Mouse (Mus musculus): Measurements from ENCODE around the gene Optn. TPM values are rescaled to one million over a fixed set of nuclear protein-coding genes. Genes with fewer than 3 reads are reported as not detected.

Gene Optn
- polyA plus RNA-seq (2014; fragmentation: Nextera tagmentation; extraction: Ambion mirVana): 4.3 and 5.2 TPM in 2 replicates

DNA sequence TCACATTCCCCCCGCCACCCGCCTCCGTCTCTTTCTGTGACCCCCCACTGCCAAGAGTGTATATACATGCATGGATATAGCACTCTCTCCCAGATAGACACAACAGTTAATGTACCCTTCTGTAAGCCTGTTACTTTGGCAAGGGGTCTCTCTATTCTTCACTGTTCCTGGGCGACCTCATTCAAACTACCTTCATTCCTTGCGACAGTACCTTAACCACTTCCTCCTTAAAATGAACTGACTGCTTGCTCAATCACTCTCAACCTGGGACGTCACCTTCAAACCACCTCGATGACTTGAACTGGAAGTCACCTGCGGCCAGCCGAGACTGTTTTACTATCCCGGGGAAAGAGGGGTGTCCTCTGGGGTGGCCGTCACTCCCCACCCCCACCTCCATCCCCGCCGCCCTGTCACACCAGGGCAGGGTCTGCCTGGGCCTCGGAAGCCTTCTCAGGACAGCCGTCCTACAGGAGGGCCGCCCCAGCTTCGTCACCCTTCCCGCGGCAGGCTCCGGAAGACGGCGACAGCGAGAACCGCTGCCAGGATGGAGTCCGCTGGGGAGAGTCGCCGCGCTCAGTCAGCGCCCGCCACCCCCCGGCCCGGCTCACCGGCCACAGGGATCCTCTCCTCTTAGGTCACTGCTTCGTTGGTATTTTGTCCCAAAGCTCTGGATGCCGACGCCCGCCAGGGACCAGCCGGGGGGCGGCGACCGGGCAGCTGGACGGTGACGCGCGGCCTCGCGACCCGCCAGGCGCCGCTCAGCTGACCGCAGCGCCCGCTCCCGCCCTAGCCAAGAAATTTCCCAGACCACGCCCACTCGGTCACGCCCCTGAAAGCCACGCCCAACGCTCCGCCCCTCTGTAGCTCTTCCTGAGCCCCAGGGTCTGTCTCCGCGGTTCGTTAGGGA is at the start of gene Optn:
TSS of gene Optn (minus strand) at position 753 of the 907 bp plus-strand sequence.
- H3K9me3 ChIP-seq (ENCODE audit: control insufficient read depth, low read length): no peaks in the 10 kb centered on the region
- H3K27ac ChIP-seq (ENCODE audit: low read depth, low read length): no peak within 1 kb of the TSS
- peak within 1 kb of the TSS; percentile 56 for H3K9ac ChIP-seq (ENCODE audit: low read length)
- WGBS: 2% methylated on average over 60 of the region's 63 CpGs
- DNase-seq (ENCODE audit: low spot score, missing footprints) (peak; percentile 100), ATAC-seq (ENCODE audit: low FRiP score) (peak; percentile 96)
- H3K4me1 ChIP-seq (ENCODE audit: control insufficient read depth, insufficient read depth, low read length): no peaks in the 10 kb centered on the region; the same call in 1 of the 2 replicates
- no peaks in the 10 kb centered on the region for H3K36me3 ChIP-seq (ENCODE audit: control insufficient read depth, insufficient read depth, low read length)
- peak within 1 kb of the TSS; percentile 82 for H3K4me2 ChIP-seq
- peaks cover 13% of the 10 kb centered on the region; the same call in 1 of the 2 replicates for H3K27me3 ChIP-seq (ENCODE audit: control insufficient read depth, insufficient read depth, low read length)
- peak within 1 kb of the TSS; percentile 54 for H3K4me3 ChIP-seq (ENCODE audit: low read depth, low read length)

GRCm38 (mm10) chr2:5112785-5113291 is 49.0 kb upstream of the Optn start:
- peak; percentile 86 for DNase-seq (ENCODE audit: low spot score, missing footprints)
- H3K9me3 ChIP-seq (ENCODE audit: control insufficient read depth, low read length): no peaks in the 10 kb centered on the region
- H3K4me2 ChIP-seq: no peak overlapping the region
- no peak overlapping the region for H3K9ac ChIP-seq (ENCODE audit: low read length)
- H3K27me3 ChIP-seq (ENCODE audit: control insufficient read depth, insufficient read depth, low read length): no peaks in the 10 kb centered on the region
- peak; percentile 57; the same call in 1 of the 2 replicates for ATAC-seq (ENCODE audit: low FRiP score)
- no peak overlapping the region for H3K27ac ChIP-seq (ENCODE audit: low read depth, low read length)
- H3K36me3 ChIP-seq (ENCODE audit: control insufficient read depth, insufficient read depth, low read length): no peaks in the 10 kb centered on the region
- 19% methylated on average over 8 of the region's 8 CpGs for WGBS
- no peak overlapping the region for H3K4me3 ChIP-seq (ENCODE audit: low read depth, low read length)
- peaks cover 13% of the 10 kb centered on the region for H3K4me1 ChIP-seq (ENCODE audit: control insufficient read depth, insufficient read depth, low read length)

DNA sequence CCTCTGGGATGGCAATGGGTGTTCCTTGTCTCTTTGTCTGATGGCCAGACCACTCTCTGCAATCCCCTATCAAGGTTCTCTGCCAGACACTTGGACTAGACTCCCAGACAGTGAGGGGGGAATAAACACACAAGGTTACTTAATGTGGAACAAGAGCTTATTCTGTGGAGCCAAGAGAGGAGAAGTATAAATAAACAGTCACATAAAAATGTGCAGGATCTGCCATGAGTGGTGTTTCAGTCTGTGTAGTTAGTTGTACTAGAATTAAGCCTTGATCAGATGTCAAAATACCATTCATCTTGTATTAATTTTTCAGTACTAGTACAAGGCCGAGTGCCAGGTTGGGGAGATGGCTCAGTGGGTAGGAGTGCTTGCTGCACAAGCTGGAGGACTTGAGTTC is 39.0 kb upstream of the Optn start:
- H3K4me3 ChIP-seq (ENCODE audit: low read depth, low read length): no peak overlapping the region
- H3K4me2 ChIP-seq: no peak overlapping the region
- H3K9ac ChIP-seq (ENCODE audit: low read length): no peak overlapping the region
- no peak for ATAC-seq (ENCODE audit: low FRiP score)
- 67% methylated on average over 1 of the region's 1 CpGs for WGBS
- H3K36me3 ChIP-seq (ENCODE audit: control insufficient read depth, insufficient read depth, low read length): no peaks in the 10 kb centered on the region
- peak; percentile 78 for DNase-seq (ENCODE audit: low spot score, missing footprints)
- H3K27me3 ChIP-seq (ENCODE audit: control insufficient read depth, insufficient read depth, low read length): no peaks in the 10 kb centered on the region
- H3K4me1 ChIP-seq (ENCODE audit: control insufficient read depth, insufficient read depth, low read length): no peaks in the 10 kb centered on the region
- no peaks in the 10 kb centered on the region; the same call in 1 of the 2 replicates for H3K9me3 ChIP-seq (ENCODE audit: control insufficient read depth, low read length)
- no peak overlapping the region for H3K27ac ChIP-seq (ENCODE audit: low read depth, low read length)

DNA sequence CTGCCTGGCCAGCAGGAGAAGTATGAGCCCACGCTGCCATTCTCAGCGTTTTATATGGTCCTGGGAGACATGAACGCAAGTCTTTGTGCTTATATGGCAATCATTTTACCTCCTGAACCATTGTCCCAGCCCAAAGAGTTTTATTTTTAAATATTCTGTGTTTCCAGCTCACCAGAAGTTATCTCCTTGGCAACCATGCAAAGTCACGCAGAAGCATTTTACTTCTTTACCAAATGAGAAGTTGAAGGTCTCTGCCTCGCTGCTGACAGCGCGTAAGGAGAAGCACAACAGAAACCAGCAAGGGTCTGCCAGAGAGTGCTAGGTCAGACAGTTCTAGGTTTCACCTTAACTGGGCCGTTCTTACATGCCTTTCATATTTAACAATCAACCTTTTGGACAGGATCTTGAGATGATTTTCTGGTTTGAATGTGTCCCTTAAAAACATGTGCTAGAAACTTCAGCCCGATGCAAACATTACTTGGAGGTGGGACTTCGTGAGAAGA is 37.9 kb upstream of the Optn start:
- no peaks in the 10 kb centered on the region for H3K27me3 ChIP-seq (ENCODE audit: control insufficient read depth, insufficient read depth, low read length)
- ATAC-seq (ENCODE audit: low FRiP score) (no peak), DNase-seq (ENCODE audit: low spot score, missing footprints) (peak; percentile 35)
- no peak overlapping the region for H3K9ac ChIP-seq (ENCODE audit: low read length)
- H3K27ac ChIP-seq (ENCODE audit: low read depth, low read length): no peak overlapping the region
- no peaks in the 10 kb centered on the region for H3K4me1 ChIP-seq (ENCODE audit: control insufficient read depth, insufficient read depth, low read length)
- 90% methylated on average over 10 of the region's 10 CpGs for WGBS
- H3K9me3 ChIP-seq (ENCODE audit: control insufficient read depth, low read length): no peaks in the 10 kb centered on the region; the same call in 1 of the 2 replicates
- no peak overlapping the region for H3K4me3 ChIP-seq (ENCODE audit: low read depth, low read length)
- no peaks in the 10 kb centered on the region for H3K36me3 ChIP-seq (ENCODE audit: control insufficient read depth, insufficient read depth, low read length)
- no peak overlapping the region for H3K4me2 ChIP-seq

DNA sequence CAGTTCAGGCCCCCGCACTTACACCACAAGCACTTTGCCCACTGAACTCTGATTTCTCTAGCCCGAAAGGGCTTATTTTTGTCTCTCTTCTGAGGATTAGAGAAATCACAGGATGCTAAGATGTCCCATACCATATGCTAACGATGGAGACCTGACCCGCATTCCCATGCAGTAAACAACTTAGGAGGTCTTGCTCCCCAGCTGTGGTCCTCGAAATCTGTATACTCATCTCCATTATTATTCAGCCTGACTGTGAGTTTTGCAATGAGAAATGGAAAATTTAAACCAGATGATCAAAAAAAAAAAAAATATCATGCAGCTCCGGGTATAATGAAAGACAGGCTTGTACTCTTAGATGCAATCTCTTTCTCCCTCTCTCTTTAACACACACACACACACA is 35.3 kb upstream of the Optn start:
- no peaks in the 10 kb centered on the region for H3K36me3 ChIP-seq (ENCODE audit: control insufficient read depth, insufficient read depth, low read length)
- H3K9ac ChIP-seq (ENCODE audit: low read length): no peak overlapping the region
- no peak overlapping the region for H3K27ac ChIP-seq (ENCODE audit: low read depth, low read length)
- no peaks in the 10 kb centered on the region for H3K9me3 ChIP-seq (ENCODE audit: control insufficient read depth, low read length)
- ATAC-seq (ENCODE audit: low FRiP score) (no peak), DNase-seq (ENCODE audit: low spot score, missing footprints) (peak; percentile 77)
- no peaks in the 10 kb centered on the region for H3K4me1 ChIP-seq (ENCODE audit: control insufficient read depth, insufficient read depth, low read length)
- no peak overlapping the region for H3K4me3 ChIP-seq (ENCODE audit: low read depth, low read length)
- WGBS: 79% methylated on average over 6 of the region's 6 CpGs
- H3K4me2 ChIP-seq: no peak overlapping the region
- no peaks in the 10 kb centered on the region for H3K27me3 ChIP-seq (ENCODE audit: control insufficient read depth, insufficient read depth, low read length)

DNA sequence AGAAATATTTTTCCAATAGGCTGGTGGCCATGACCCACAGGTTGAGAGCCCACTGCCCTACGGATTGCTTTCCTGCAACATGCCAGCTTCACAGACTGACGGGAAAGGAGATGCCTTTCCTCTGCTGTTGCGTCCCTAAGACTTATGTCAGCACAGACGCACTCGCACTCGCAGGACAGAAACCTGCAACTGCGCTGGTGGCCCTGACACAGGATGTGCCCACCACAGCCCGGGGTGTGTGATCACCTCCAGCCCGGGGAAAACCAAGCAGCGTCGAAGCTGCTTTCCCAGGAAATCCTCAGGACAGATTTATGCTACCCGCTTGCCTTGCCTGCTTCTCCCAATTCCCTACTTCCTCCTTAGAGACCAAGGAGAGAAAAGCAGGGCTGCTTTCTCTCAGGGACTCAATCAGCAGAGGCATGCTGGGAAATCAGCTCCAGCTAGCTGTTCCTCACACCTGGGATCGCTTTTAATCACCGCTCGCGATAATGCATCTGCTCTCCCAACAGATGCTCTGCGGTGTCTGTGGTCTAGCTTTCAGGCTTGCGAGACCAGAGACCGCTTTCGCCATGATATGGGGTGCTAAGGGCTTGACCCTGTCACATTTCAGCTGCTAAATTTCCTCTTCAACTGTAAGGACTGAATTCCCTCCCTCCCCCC is 34.1 kb upstream of the Optn start:
- Histone ChIP-seq H3K27me3 (ENCODE audit: control insufficient read depth, insufficient read depth, low read length) (no peaks in the 10 kb centered on the region), H3K9ac (ENCODE audit: low read length) (no peak overlapping the region; the same call in 1 of the 2 replicates), H3K4me1 (ENCODE audit: control insufficient read depth, insufficient read depth, low read length) (no peaks in the 10 kb centered on the region), H3K36me3 (ENCODE audit: control insufficient read depth, insufficient read depth, low read length) (no peaks in the 10 kb centered on the region), H3K4me2 (peak overlapping the region; percentile 23), H3K4me3 (ENCODE audit: low read depth, low read length) (peak overlapping the region; percentile 0; the same call in 1 of the 2 replicates), H3K27ac (ENCODE audit: low read depth, low read length) (no peak overlapping the region), H3K9me3 (ENCODE audit: control insufficient read depth, low read length) (no peaks in the 10 kb centered on the region)
- whole genome bisulfite sequencing: 32% methylated on average over 20 of the region's 20 CpGs
- ATAC-seq (ENCODE audit: low FRiP score) (no peak), DNase-seq (ENCODE audit: low spot score, missing footprints) (peak; percentile 85)

DNA sequence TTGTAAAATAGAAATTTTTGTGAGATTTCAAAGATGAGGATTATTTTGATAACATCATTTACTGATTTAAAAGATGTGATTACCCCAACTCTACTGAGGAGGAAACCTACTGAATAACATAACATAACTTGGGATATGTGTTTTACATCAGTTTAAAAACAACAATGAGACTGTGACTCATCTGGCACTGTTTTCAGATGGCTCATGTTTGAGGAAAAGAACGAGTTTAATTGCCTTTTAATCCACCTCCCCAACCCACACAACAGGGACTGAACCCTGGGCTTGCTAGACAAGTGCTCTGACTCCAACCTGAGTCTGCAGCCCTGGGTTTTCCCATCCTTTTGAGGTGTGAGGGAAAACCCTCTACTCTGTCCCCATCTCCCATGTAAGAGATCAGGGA is 31.5 kb upstream of the Optn start:
- Histone ChIP-seq H3K36me3 (ENCODE audit: control insufficient read depth, insufficient read depth, low read length) (no peaks in the 10 kb centered on the region), H3K9me3 (ENCODE audit: control insufficient read depth, low read length) (no peaks in the 10 kb centered on the region), H3K4me2 (no peak overlapping the region), H3K4me1 (ENCODE audit: control insufficient read depth, insufficient read depth, low read length) (no peaks in the 10 kb centered on the region), H3K4me3 (ENCODE audit: low read depth, low read length) (no peak overlapping the region), H3K27me3 (ENCODE audit: control insufficient read depth, insufficient read depth, low read length) (no peaks in the 10 kb centered on the region), H3K9ac (ENCODE audit: low read length) (no peak overlapping the region), H3K27ac (ENCODE audit: low read depth, low read length) (no peak overlapping the region)
- 33% methylated on average over 1 of the region's 1 CpGs for WGBS
- ATAC-seq (ENCODE audit: low FRiP score) (no peak), DNase-seq (ENCODE audit: low spot score, missing footprints) (peak; percentile 41)

DNA sequence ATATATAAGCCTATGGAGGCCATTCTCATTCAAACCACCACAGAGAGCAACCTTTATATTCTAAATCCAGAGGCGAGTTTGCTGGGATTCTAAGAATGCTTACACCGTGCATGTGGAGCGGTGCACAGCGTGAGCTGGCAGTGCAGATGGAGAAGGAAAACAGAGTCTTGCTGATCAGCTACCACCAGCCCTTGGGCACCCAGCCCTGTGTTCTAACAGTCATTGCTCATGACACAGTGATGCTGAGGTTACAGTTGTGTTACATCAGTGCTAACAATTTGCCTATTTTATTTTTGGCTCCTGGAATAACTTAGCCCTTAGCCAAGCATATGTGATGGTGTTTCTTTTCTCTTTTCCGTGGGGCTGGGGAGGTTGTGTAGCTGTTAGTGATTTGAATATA is 31.0 kb upstream of the Optn start:
- no peaks in the 10 kb centered on the region for H3K9me3 ChIP-seq (ENCODE audit: control insufficient read depth, low read length)
- H3K9ac ChIP-seq (ENCODE audit: low read length): no peak overlapping the region
- no peaks in the 10 kb centered on the region for H3K4me1 ChIP-seq (ENCODE audit: control insufficient read depth, insufficient read depth, low read length)
- no peak overlapping the region for H3K27ac ChIP-seq (ENCODE audit: low read depth, low read length)
- no peak overlapping the region for H3K4me3 ChIP-seq (ENCODE audit: low read depth, low read length)
- no peak overlapping the region for H3K4me2 ChIP-seq
- no peaks in the 10 kb centered on the region for H3K27me3 ChIP-seq (ENCODE audit: control insufficient read depth, insufficient read depth, low read length)
- WGBS: 86% methylated on average over 5 of the region's 5 CpGs
- DNase-seq (ENCODE audit: low spot score, missing footprints): peak; percentile 49
- H3K36me3 ChIP-seq (ENCODE audit: control insufficient read depth, insufficient read depth, low read length): no peaks in the 10 kb centered on the region
- no peak for ATAC-seq (ENCODE audit: low FRiP score)
